Mouse (Mus musculus): ENCODE measurements around the gene Lcn5. TPM values are rescaled to one million over a fixed set of nuclear protein-coding genes. Genes with fewer than 3 reads are reported as not detected.

Lcn5 gene
- total and polyA plus RNA-seq, 3 experiments, result not detected

DNA sequence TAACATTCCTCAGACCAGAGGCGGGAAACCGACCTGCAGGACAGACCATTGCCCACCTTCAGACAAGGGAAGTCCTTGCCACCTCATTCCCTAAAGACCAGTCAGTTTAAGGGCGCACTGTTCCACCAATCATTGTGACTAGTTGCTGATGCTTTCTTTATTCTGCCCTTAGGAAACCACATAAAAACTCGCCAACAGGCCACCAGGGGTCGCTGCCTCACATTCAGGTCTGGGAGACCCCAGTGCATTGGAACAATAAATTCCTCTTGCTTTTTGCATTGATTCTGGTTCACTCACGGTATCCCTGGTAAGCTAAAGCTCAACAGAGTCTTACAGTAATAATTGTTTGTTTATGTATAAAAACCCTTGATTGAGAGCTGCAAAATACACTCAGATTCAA, 17.9 kb upstream of the Lcn5 start:
- TF ChIP-seq TAL1 (conservative IDR thresholded peaks at IDR 0.05; ENCODE audit: low read depth, low read length) (no peak), POLR2AphosphoS5 (IDR thresholded peaks at IDR 0.05; ENCODE audit: insufficient replicate concordance, low read depth, low read length) (no peak), GATA2 (IDR thresholded peaks at IDR 0.05; ENCODE audit: borderline replicate concordance, low read depth, low read length) (no peak), GATA1 (IDR thresholded peaks at IDR 0.05; ENCODE audit: borderline replicate concordance, low read length) (no peak), CTCF (IDR thresholded peaks at IDR 0.05; ENCODE audit: low read depth, low read length) (no peak)
- H3K36me3 ChIP-seq (replicated peaks), result no peaks in the 10 kb centered on the region
- H3K4me3 ChIP-seq (ENCODE audit: low read depth, low read length), result no peak overlapping the region
- no peak for ATAC-seq (ENCODE audit: extremely low read depth, insufficient number of reproducible peaks, low FRiP score, poor library complexity, severe bottlenecking)
- H3K9me3 ChIP-seq (replicated peaks), result no peaks in the 10 kb centered on the region
- DNase-seq (ENCODE audit: low spot score), result no peak
- peaks cover 7% of the 10 kb centered on the region for H3K27me3 ChIP-seq (ENCODE audit: insufficient read depth, low read length)
- H3K4me1 ChIP-seq (ENCODE audit: insufficient read depth, low read depth, low read length), result no peaks in the 10 kb centered on the region

DNA sequence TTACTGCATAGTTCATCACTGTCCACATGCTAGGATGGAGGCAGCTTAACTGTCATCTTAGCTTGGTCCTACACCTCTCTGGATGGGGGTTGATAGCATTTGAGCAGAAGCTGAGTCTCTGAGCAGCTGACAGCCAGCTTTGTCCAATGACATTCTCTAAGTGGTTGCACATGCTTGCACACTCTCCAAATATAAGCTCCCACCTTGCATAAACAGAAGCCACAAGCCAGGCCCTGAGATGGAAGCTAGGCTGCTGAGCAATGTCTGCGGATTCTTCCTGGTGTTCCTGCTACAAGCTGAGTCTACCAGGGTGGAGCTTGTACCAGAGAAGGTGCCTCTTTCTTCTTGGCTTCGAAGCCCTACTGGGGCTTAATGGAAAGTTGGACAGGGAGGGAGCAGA, 4.8 kb upstream of the Lcn5 start, which contains the start of gene Lcn8:
TSS of gene Lcn8 (plus strand) at position 219 of the 400 bp plus-strand sequence.
- no peak for ATAC-seq (ENCODE audit: extremely low read depth, insufficient number of reproducible peaks, low FRiP score, poor library complexity, severe bottlenecking)
- Histone ChIP-seq H3K4me1 (ENCODE audit: insufficient read depth, low read depth, low read length) (no peaks in the 10 kb centered on the region), H3K27me3 (ENCODE audit: insufficient read depth, low read length) (peaks cover 28% of the 10 kb centered on the region), H3K4me3 (ENCODE audit: low read depth, low read length) (no peak within 1 kb of the TSS), H3K36me3 (replicated peaks) (no peaks in the 10 kb centered on the region), H3K9me3 (replicated peaks) (no peaks in the 10 kb centered on the region)
- TF ChIP-seq POLR2AphosphoS5 (IDR thresholded peaks at IDR 0.05; ENCODE audit: insufficient replicate concordance, low read depth, low read length) (no peak), TAL1 (conservative IDR thresholded peaks at IDR 0.05; ENCODE audit: low read depth, low read length) (no peak), CTCF (IDR thresholded peaks at IDR 0.05; ENCODE audit: low read depth, low read length) (no peak), GATA2 (IDR thresholded peaks at IDR 0.05; ENCODE audit: borderline replicate concordance, low read depth, low read length) (no peak), GATA1 (IDR thresholded peaks at IDR 0.05; ENCODE audit: borderline replicate concordance, low read length) (no peak)
- DNase-seq (ENCODE audit: low spot score), result no peak

DNA sequence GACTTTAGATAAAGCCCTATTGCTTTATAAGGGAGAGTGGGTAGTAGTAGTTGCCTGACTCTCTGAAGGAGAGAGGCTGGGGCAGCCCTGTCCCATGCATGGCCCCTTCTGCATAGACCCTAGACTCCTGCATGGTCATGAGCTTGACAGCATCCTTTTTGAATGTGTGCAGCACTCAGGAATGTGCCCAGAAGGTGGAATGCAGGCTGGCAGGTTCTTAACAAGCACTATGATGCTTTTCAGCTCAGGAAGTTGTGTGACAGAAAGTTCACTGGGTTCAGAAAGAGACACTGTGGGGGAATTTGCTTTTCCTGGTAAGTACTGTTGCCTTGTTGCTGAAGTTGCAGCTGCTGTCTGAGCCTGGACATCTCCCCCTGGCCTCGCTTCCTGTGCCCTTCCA, 3.2 kb upstream of the Lcn5 start:
- H3K36me3 ChIP-seq (replicated peaks), result no peaks in the 10 kb centered on the region
- TF ChIP-seq GATA1 (IDR thresholded peaks at IDR 0.05; ENCODE audit: borderline replicate concordance, low read length), result no peak
- TF ChIP-seq TAL1 (conservative IDR thresholded peaks at IDR 0.05; ENCODE audit: low read depth, low read length), result no peak
- TF ChIP-seq CTCF (IDR thresholded peaks at IDR 0.05; ENCODE audit: low read depth, low read length), result no peak
- no peak for TF ChIP-seq POLR2AphosphoS5 (IDR thresholded peaks at IDR 0.05; ENCODE audit: insufficient replicate concordance, low read depth, low read length)
- TF ChIP-seq GATA2 (IDR thresholded peaks at IDR 0.05; ENCODE audit: borderline replicate concordance, low read depth, low read length), result no peak
- H3K4me1 ChIP-seq (ENCODE audit: insufficient read depth, low read depth, low read length), result no peaks in the 10 kb centered on the region
- no peaks in the 10 kb centered on the region for H3K9me3 ChIP-seq (replicated peaks)
- no peak for ATAC-seq (ENCODE audit: extremely low read depth, insufficient number of reproducible peaks, low FRiP score, poor library complexity, severe bottlenecking)
- no peak overlapping the region for H3K4me3 ChIP-seq (ENCODE audit: low read depth, low read length)
- peaks cover 28% of the 10 kb centered on the region for H3K27me3 ChIP-seq (ENCODE audit: insufficient read depth, low read length)
- DNase-seq (ENCODE audit: low spot score), result no peak

DNA sequence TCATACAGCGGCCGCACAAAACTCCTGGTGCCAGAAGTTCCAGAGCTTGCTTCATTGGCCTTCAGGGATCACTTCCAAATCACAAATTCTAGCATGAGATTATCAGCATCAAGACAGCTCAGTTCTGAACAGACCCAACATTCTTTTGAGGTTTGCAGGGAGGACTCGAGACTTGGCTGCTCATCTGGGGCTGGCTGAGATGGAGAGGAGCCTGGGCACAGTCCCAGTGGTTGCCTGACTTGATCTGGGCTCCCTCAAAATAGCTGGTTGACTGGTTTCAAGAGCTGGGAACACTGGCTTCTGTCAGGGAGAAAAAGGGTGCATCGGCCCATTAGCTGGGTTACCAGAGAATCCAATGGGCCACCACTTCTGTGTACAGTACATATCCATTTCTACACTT, 1.1 kb upstream of the Lcn5 start:
- no peak for TF ChIP-seq TAL1 (conservative IDR thresholded peaks at IDR 0.05; ENCODE audit: low read depth, low read length)
- TF ChIP-seq CTCF (IDR thresholded peaks at IDR 0.05; ENCODE audit: low read depth, low read length), result no peak
- TF ChIP-seq GATA2 (IDR thresholded peaks at IDR 0.05; ENCODE audit: borderline replicate concordance, low read depth, low read length), result no peak
- TF ChIP-seq GATA1 (IDR thresholded peaks at IDR 0.05; ENCODE audit: borderline replicate concordance, low read length), result no peak
- TF ChIP-seq POLR2AphosphoS5 (IDR thresholded peaks at IDR 0.05; ENCODE audit: insufficient replicate concordance, low read depth, low read length), result no peak
- ATAC-seq (ENCODE audit: extremely low read depth, insufficient number of reproducible peaks, low FRiP score, poor library complexity, severe bottlenecking) (no peak), DNase-seq (ENCODE audit: low spot score) (no peak)
- Histone ChIP-seq H3K36me3 (replicated peaks) (no peaks in the 10 kb centered on the region), H3K4me1 (ENCODE audit: insufficient read depth, low read depth, low read length) (no peaks in the 10 kb centered on the region), H3K9me3 (replicated peaks) (no peaks in the 10 kb centered on the region), H3K4me3 (ENCODE audit: low read depth, low read length) (no peak overlapping the region), H3K27me3 (ENCODE audit: insufficient read depth, low read length) (peaks cover 23% of the 10 kb centered on the region)

DNA sequence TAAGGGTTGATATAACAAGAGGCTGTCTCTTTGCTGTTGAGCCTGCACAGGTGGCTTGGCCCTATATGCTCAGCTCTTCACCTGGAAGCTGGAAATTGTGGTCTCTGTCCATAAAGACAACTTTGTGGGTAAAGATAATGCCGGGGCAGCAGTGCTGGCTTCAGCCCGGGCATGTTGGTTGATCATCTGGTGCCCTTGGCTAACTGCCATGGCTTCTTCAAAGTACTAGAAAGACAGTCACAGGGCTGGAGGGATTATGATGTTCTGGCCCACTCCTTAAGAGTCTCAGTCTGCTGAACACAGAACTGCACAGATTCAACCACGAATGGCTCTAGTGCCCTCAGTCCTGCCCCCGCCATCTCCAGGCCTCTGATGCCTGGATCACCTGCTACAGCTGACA, 506 bp upstream of the Lcn5 start:
- DNase-seq (ENCODE audit: low spot score), result no peak
- TF ChIP-seq CTCF (IDR thresholded peaks at IDR 0.05; ENCODE audit: low read depth, low read length), result no peak
- no peak for TF ChIP-seq POLR2AphosphoS5 (IDR thresholded peaks at IDR 0.05; ENCODE audit: insufficient replicate concordance, low read depth, low read length)
- TF ChIP-seq GATA2 (IDR thresholded peaks at IDR 0.05; ENCODE audit: borderline replicate concordance, low read depth, low read length), result no peak
- no peak for TF ChIP-seq GATA1 (IDR thresholded peaks at IDR 0.05; ENCODE audit: borderline replicate concordance, low read length)
- TF ChIP-seq TAL1 (conservative IDR thresholded peaks at IDR 0.05; ENCODE audit: low read depth, low read length), result no peak
- H3K4me1 ChIP-seq (ENCODE audit: insufficient read depth, low read depth, low read length), result no peaks in the 10 kb centered on the region
- H3K9me3 ChIP-seq (replicated peaks), result no peaks in the 10 kb centered on the region
- H3K36me3 ChIP-seq (replicated peaks), result no peaks in the 10 kb centered on the region
- peaks cover 23% of the 10 kb centered on the region for H3K27me3 ChIP-seq (ENCODE audit: insufficient read depth, low read length)
- H3K4me3 ChIP-seq (ENCODE audit: low read depth, low read length), result no peak overlapping the region
- ATAC-seq (ENCODE audit: extremely low read depth, insufficient number of reproducible peaks, low FRiP score, poor library complexity, severe bottlenecking), result no peak

DNA sequence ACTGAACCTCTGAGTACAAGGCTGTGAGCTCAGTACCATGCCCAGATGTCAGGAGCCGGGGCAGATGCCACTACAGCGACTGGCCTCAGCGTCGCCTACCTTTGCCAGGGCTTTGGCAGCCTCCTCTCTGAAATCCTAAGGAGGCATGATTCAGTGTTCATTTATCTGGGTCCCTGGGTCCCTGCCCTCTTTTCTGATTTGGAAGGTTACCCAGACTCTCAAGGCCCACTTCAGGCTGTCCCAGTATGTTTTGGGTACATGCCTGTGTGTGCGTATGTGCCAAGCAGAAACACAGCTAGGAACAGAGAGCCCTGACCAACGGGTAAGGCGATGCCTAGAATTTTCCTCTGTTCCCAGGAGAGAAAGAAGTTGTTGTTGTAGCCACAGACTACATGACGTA, 2.5 kb downstream of the Lcn5 start:
- no peak for ATAC-seq (ENCODE audit: extremely low read depth, insufficient number of reproducible peaks, low FRiP score, poor library complexity, severe bottlenecking)
- H3K27me3 ChIP-seq (ENCODE audit: insufficient read depth, low read length), result peaks cover 5% of the 10 kb centered on the region
- no peak for DNase-seq (ENCODE audit: low spot score)
- no peak overlapping the region for H3K4me3 ChIP-seq (ENCODE audit: low read depth, low read length)
- no peaks in the 10 kb centered on the region for H3K4me1 ChIP-seq (ENCODE audit: insufficient read depth, low read depth, low read length)
- no peaks in the 10 kb centered on the region for H3K9me3 ChIP-seq (replicated peaks)
- no peaks in the 10 kb centered on the region for H3K36me3 ChIP-seq (replicated peaks)
- no peak for TF ChIP-seq POLR2AphosphoS5 (IDR thresholded peaks at IDR 0.05; ENCODE audit: insufficient replicate concordance, low read depth, low read length)
- TF ChIP-seq CTCF (IDR thresholded peaks at IDR 0.05; ENCODE audit: low read depth, low read length), result no peak
- TF ChIP-seq GATA2 (IDR thresholded peaks at IDR 0.05; ENCODE audit: borderline replicate concordance, low read depth, low read length), result no peak
- no peak for TF ChIP-seq TAL1 (conservative IDR thresholded peaks at IDR 0.05; ENCODE audit: low read depth, low read length)
- no peak for TF ChIP-seq GATA1 (IDR thresholded peaks at IDR 0.05; ENCODE audit: borderline replicate concordance, low read length)
